Mouse (Mus musculus) G1E (cell line): Measurements from ENCODE around the gene Lrrfip2. TPM values are rescaled to one million over a fixed set of nuclear protein-coding genes. Genes with fewer than 3 reads are reported as not detected.

Source experiments
- ATAC-seq: 2 replicates; pipeline ENCODE4 v1.8.0; 2016; ENCODE audit warnings: mild to moderate bottlenecking; ENCODE audit not compliant: insufficient number of reproducible peaks, poor library complexity, low FRiP score, severe bottlenecking; ENCODE audit errors: extremely low read depth
- DNase-seq: peaks from one replicate; pipeline ENCODE4 v3.0.0; 2012; ENCODE audit warnings: low spot score
- H3K27me3 ChIP-seq: 2 replicates; pipeline ENCODE4 v1.6.1; 2012; ENCODE audit warnings: mild to moderate bottlenecking, low read length, inconsistent platforms; ENCODE audit not compliant: insufficient read depth
- H3K36me3 ChIP-seq: replicated peaks from 2 replicates; pipeline ENCODE3; 2012; ENCODE audit warnings: mild to moderate bottlenecking, inconsistent platforms
- H3K4me1 ChIP-seq: 2 replicates; pipeline ENCODE4 v1.6.1; 2012; ENCODE audit warnings: low read depth, low read length, inconsistent platforms, mixed read lengths; ENCODE audit not compliant: insufficient read depth
- H3K4me3 ChIP-seq: 2 replicates; pipeline ENCODE4 v1.5.1; 2012; ENCODE audit warnings: low read depth, mild to moderate bottlenecking, inconsistent platforms, low read length, moderate library complexity, mixed read lengths
- H3K9me3 ChIP-seq: replicated peaks from 2 replicates; pipeline ENCODE4 v1.6.1; 2012; ENCODE audit warnings: inconsistent platforms
- CTCF ChIP-seq: IDR thresholded peaks from 2 replicates; pipeline ENCODE4 v1.5.1; 2012; ENCODE audit warnings: low read depth, low read length, inconsistent platforms, mixed read lengths
- GATA1 ChIP-seq: IDR thresholded peaks from 2 replicates; pipeline ENCODE4 v1.6.1; 2012; ENCODE audit warnings: borderline replicate concordance, low read length, inconsistent platforms, mixed read lengths
- GATA2 ChIP-seq: IDR thresholded peaks from 2 replicates; pipeline ENCODE4 v1.6.1; 2012; ENCODE audit warnings: low read depth, low read length, inconsistent platforms, borderline replicate concordance
- POLR2AphosphoS5 ChIP-seq: IDR thresholded peaks from 2 replicates; pipeline ENCODE4 v1.6.1; 2012; ENCODE audit warnings: low read depth, low read length, inconsistent platforms; ENCODE audit not compliant: insufficient replicate concordance
- TAL1 ChIP-seq: conservative IDR thresholded peaks from 2 replicates; pipeline ENCODE4 v1.6.1; 2012; ENCODE audit warnings: low read depth, low read length, inconsistent platforms, mixed read lengths
- polyA plus RNA-seq: library from polyadenylated mRNA; stranded (reverse); fragments of >175 nt; gene quantifications from 2 replicates; pipeline ENCODE4 v1.2.3, GENCODE M21; 2012
- total RNA-seq, 2 experiments: library from RNA; stranded (forward) in 1 of 2; stranded (reverse) in 1 of 2; fragments of 200-1000 nt in 1 of 2; fragments of >200 nt in 1 of 2; fragmentation: Nextera tagmentation in 1 of 2; gene quantifications; 2 replicates each; pipeline ENCODE4 v1.2.3; 2014 to 2017

The Lrrfip2 gene
- total and polyA plus RNA-seq, 3 experiments: 14.3 to 38.4 (median 28.4) TPM

DNA sequence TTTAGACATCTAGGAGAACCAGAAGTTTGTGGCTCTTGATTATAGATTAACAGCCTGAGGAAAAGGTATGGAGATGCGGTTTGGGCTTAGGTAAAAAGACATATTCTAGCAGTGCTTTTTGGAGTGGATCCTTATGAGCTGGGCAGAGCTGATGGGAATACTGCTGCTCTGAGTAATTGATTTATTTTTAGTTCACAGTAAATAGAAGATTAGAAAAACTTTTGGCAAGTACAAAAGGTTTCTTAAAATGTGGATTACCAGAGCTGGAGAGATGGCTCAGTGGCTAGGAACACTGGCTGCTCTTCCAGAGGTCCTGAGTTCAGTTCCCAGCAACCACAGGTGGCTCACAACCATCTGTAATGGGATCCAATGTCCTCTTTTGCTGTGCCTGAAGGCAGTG is 27.3 kb downstream of the Lrrfip2 start:
- ATAC-seq: no peak
- DNase-seq: no peak
- Histone ChIP-seq H3K4me3 (no peak overlapping the region), H3K27me3 (no peaks in the 10 kb centered on the region), H3K9me3 (no peaks in the 10 kb centered on the region), H3K36me3 (peaks cover 25% of the 10 kb centered on the region), H3K4me1 (peaks cover 3% of the 10 kb centered on the region; the same call in 1 of the 2 replicates)
- no peak for TF ChIP-seq POLR2AphosphoS5
- no peak for TF ChIP-seq GATA2
- TF ChIP-seq GATA1: no peak
- no peak for TF ChIP-seq CTCF
- TF ChIP-seq TAL1: no peak

DNA sequence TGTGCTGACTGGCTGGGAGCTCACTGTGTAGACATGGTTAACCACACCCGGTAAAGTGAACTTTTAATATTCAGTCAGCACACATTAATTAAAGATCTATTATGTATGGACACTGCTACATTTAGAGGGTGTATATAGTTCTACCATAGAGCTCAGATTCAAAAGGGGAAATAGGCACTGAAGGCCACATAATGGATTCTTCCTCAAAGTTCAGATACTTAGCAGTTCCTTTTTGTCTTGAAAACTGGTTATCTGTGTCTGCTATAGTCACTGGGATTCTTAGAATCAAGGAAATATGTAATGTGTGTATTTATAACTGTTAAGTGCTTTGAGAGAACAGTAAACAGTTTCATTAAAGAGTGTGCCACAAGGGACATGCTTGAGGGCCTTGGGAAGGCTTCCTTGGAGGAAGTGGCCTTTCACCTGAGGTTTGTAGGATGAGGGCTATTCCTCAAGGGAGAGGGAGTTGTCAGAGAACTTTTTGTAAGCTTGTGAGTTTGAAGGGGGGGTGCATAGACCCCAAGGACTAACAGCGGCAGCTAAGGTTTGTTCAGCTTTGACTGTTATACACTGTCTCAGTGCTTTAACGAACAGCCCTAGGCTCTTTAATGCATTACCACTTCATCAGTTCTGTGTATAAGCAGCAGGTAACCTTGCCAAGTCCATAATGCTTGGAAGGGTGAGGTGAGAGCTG is 28.3 kb downstream of the Lrrfip2 start:
- H3K27me3 ChIP-seq: no peaks in the 10 kb centered on the region
- H3K4me1 ChIP-seq: peaks cover 3% of the 10 kb centered on the region; the same call in 1 of the 2 replicates
- ATAC-seq (no peak), DNase-seq (no peak)
- H3K36me3 ChIP-seq: peaks cover 25% of the 10 kb centered on the region
- TF ChIP-seq TAL1: no peak
- no peak for TF ChIP-seq GATA1
- TF ChIP-seq CTCF: no peak
- no peak for TF ChIP-seq POLR2AphosphoS5
- TF ChIP-seq GATA2: no peak
- no peak overlapping the region for H3K4me3 ChIP-seq
- H3K9me3 ChIP-seq: no peaks in the 10 kb centered on the region

DNA sequence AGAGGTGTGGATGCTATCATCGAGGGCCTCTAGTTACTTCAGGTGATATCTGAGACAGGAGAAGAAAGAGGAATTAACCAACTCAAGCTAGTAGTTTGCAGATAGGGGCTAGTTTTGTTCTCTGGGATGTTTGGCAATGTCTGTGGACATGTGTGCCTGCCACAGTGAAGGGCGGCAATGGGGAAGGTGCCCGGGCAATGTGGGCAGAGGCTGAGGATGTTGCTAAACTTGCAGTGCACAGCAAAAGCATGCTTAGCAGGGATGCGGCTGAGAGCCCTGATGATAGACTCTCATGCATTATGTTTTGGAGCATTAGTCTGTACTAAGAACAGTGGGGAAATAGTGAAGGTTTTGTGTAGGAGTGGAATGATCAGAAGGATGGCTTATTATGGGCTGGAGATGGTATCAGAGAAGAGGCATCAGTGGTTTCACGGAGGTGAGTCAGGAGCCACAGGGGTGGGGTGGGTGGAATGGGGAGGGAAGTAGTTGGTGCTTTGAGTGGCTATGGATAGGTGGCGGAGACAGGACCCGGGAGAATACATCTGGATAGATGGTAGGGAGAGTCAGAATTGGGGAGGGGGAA is 28.9 kb downstream of the Lrrfip2 start:
- no peak for DNase-seq
- Histone ChIP-seq H3K36me3 (peaks cover 23% of the 10 kb centered on the region), H3K9me3 (no peaks in the 10 kb centered on the region), H3K4me1 (peaks cover 6% of the 10 kb centered on the region; the same call in 1 of the 2 replicates), H3K4me3 (no peak overlapping the region), H3K27me3 (no peaks in the 10 kb centered on the region)
- no peak for TF ChIP-seq TAL1
- no peak for TF ChIP-seq POLR2AphosphoS5
- TF ChIP-seq GATA2: no peak
- no peak for TF ChIP-seq GATA1
- no peak for TF ChIP-seq CTCF
- no peak for ATAC-seq

DNA sequence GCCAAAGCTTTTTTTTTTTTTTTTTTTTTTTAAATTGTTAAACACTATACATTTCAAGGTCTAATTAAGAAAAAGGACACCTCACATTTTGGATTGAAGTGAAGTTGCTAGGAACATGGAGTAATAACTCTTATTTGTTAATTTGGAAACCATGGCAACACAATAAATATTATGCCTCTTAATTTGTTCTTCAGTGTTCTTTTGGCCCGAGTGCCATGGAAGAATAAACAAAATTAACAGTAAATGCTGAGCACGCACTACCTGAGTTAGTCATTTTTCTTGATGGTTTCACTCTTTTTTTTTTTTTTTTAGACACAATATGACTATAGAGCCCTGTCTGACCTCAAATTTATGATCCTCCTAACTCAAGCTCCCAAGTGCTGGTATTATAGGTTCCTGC is 30.6 kb downstream of the Lrrfip2 start:
- Histone ChIP-seq H3K4me1 (peaks cover 11% of the 10 kb centered on the region), H3K27me3 (no peaks in the 10 kb centered on the region), H3K36me3 (peaks cover 14% of the 10 kb centered on the region), H3K4me3 (no peak overlapping the region), H3K9me3 (no peaks in the 10 kb centered on the region)
- TF ChIP-seq GATA2 (no peak), POLR2AphosphoS5 (no peak), TAL1 (no peak), CTCF (no peak), GATA1 (no peak)
- ATAC-seq (no peak), DNase-seq (no peak)

DNA sequence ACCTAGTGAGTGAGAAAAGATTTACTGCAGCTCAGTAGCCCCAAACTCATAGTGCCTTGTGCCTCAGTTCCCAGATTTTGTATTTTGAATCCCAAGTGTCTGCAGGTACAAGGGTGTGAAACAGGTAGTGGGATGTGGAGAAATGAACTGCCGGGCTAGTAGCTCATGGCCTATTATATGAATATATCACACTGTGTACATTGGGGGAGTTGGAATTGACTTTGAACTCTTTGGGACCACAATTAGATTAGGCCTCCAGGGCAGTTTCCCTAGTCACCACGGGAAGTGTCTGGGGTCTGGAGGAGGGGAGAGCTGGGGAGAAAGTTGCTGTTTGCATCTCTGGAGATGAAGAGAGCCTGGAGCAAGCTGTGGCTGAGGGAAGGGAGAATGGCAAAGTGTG is 31.0 kb downstream of the Lrrfip2 start:
- no peaks in the 10 kb centered on the region for H3K9me3 ChIP-seq
- TF ChIP-seq GATA1 (no peak), CTCF (no peak), GATA2 (no peak)
- peaks cover 12% of the 10 kb centered on the region for H3K36me3 ChIP-seq
- ATAC-seq: no peak
- H3K27me3 ChIP-seq: no peaks in the 10 kb centered on the region
- H3K4me1 ChIP-seq: peaks cover 9% of the 10 kb centered on the region
- no peak overlapping the region for H3K4me3 ChIP-seq
- DNase-seq: no peak

DNA sequence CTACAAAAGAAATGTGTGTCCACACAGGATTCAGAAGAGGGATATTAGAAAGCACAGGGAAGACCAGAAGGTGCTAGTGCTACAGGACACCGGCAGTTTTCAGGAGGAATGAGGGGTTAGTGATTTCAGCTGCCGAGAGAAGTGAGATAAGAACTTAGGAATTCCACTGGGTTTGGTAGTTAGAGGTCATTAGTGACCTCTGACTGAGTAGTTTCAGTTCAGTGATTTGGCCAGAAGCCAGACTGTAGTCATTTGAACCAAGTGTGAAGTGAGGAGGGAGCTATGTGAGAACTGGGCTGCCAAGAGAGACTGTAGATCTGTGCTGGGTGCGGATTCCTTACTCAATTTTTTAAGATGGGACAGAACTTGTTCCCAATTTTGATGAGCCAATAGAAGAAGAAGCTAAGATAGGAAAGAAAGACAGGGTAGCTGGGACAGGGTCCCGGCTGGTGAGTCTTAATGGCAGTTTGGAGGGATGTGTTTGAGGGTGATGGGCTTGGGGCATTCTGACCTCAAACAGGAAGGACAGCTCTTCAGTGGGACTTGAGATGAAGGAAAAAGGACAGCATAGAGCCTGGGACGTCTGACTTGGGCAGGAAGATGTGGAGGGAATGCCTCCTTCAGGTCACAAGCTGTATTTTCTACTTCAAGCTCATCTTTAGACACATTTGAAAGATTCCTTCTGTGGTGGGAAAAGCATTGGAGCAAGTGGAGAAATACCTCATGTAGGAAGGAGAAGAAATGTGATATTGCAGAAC is 32.0 kb downstream of the Lrrfip2 start:
- peaks cover 11% of the 10 kb centered on the region for H3K36me3 ChIP-seq
- no peak overlapping the region for H3K4me3 ChIP-seq
- H3K9me3 ChIP-seq: no peaks in the 10 kb centered on the region
- ATAC-seq (no peak), DNase-seq (no peak)
- no peak for TF ChIP-seq POLR2AphosphoS5
- no peak for TF ChIP-seq TAL1
- TF ChIP-seq GATA1: no peak
- TF ChIP-seq CTCF: no peak
- TF ChIP-seq GATA2: no peak
- peaks cover 7% of the 10 kb centered on the region for H3K4me1 ChIP-seq
- no peaks in the 10 kb centered on the region for H3K27me3 ChIP-seq
